Mouse (Mus musculus) heart, embryonic 14.5 days (tissue): ENCODE measurements around the gene Celf2. TPM values are rescaled to one million over a fixed set of nuclear protein-coding genes. Genes with fewer than 3 reads are reported as not detected.

Source experiments
- ATAC-seq: fragments of 200-750 bp; cut with Nextera tagmentation; 2 replicates; pipeline ENCODE4 v1.8.0; 2017; ENCODE audit warnings: low read depth, moderate TSS enrichment; ENCODE audit not compliant: insufficient number of reproducible peaks, insufficient read depth, low FRiP score
- H3K27ac ChIP-seq, 2 experiments: fragments of 200-500 bp in 1 of 2; fragments of 300-500 bp in 1 of 2; sonication (generic) in 1 of 2; replicated peaks in 1 of 2; 2 replicates each; pipeline ENCODE4 v1.5.1; 2012 to 2014; ENCODE audit warnings: low read depth in 2 of 2, low read length in 2 of 2, control low read depth in 1 of 2, mild to moderate bottlenecking in 1 of 2, mixed read lengths in 1 of 2; ENCODE audit not compliant: control insufficient read depth in 1 of 2, insufficient read depth in 1 of 2
- H3K27me3 ChIP-seq: fragments of 300-500 bp; sonication (generic); 2 replicates; pipeline ENCODE4 v1.6.1; 2014; ENCODE audit warnings: mild to moderate bottlenecking, low read length, control low read depth; ENCODE audit not compliant: control insufficient read depth, insufficient read depth
- H3K36me3 ChIP-seq: fragments of 300-500 bp; sonication (generic); 2 replicates; pipeline ENCODE4 v1.6.1; 2014; ENCODE audit warnings: mild to moderate bottlenecking, control low read depth, low read length, mixed read lengths; ENCODE audit not compliant: control insufficient read depth, insufficient read depth
- H3K4me1 ChIP-seq, 2 experiments: fragments of 200-500 bp in 1 of 2; fragments of 300-500 bp in 1 of 2; sonication (generic) in 1 of 2; 2 replicates each; pipeline ENCODE4 v1.6.1; 2012 to 2014; ENCODE audit warnings: low read length in 2 of 2, control low read depth in 1 of 2, mixed read lengths in 1 of 2; ENCODE audit not compliant: control insufficient read depth in 2 of 2, insufficient read depth in 2 of 2
- H3K4me2 ChIP-seq: fragments of 300-500 bp; sonication (generic); 2 replicates; pipeline ENCODE4 v1.6.1; 2014; ENCODE audit warnings: mild to moderate bottlenecking, low read length
- H3K4me3 ChIP-seq, 2 experiments: fragments of 200-500 bp in 1 of 2; fragments of 300-500 bp in 1 of 2; sonication (generic) in 1 of 2; 2 replicates each; pipeline ENCODE4 v1.5.1; 2012 to 2014; ENCODE audit warnings: low read length in 2 of 2, mild to moderate bottlenecking in 2 of 2, control low read depth in 1 of 2, low read depth in 1 of 2, moderate library complexity in 1 of 2; ENCODE audit not compliant: control insufficient read depth in 1 of 2, insufficient read depth in 1 of 2
- H3K9ac ChIP-seq: fragments of 300-500 bp; sonication (generic); 2 replicates; pipeline ENCODE4 v1.6.1; 2014; ENCODE audit warnings: mild to moderate bottlenecking, low read length
- H3K9me3 ChIP-seq: fragments of 300-500 bp; sonication (generic); 2 replicates; pipeline ENCODE4 v1.6.1; 2016; ENCODE audit warnings: low read length, control low read depth; ENCODE audit not compliant: control insufficient read depth
- WGBS: fragments of 180-500 bp; shearing (Covaris S2); extraction: QIAGEN DNeasy Blood & Tissue Kit; methylation state at CpG from one replicate; pipeline ENCODE4 v1.1.7; 2014; 5-methylcytosine and 5-hydroxymethylcytosine counted together
- polyA plus RNA-seq: library from polyadenylated mRNA; unstranded; fragments of >200 nt; fragmentation: Nextera tagmentation; extraction: Ambion mirVana; gene quantifications from 2 replicates; pipeline ENCODE4 v1.2.1, GENCODE M21; 2014

Celf2 gene
- polyA plus RNA-seq, 1 experiment from 2014 or later = 66.5 TPM

DNA sequence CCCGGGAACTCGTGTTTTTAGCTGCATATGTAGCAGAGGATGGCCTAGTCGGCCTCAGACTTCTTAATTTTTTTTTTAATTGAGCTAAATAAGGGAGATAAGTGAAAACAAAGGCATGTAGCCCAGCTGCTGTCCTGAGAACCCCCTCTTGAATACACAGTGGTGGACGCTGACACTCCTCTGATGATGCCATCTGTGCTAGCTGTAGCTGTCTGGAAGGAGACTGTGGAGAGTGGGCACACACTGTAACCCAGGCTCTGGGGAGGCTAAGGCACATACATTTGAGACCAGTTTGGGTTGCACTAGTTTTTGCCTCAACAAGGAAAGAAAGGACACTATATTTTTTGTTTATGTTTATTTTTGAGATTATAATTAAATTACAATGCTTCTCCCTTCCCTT, 849.5 kb downstream of the Celf2 start:
- no peak overlapping the region for H3K4me3 ChIP-seq
- H3K9me3 ChIP-seq = no peaks in the 10 kb centered on the region
- H3K4me2 ChIP-seq = no peak overlapping the region
- no peak for ATAC-seq
- no peaks in the 10 kb centered on the region for H3K27me3 ChIP-seq
- H3K27ac ChIP-seq = no peak overlapping the region
- H3K36me3 ChIP-seq = no peaks in the 10 kb centered on the region
- 81% methylated on average over 4 of the region's 4 CpGs for WGBS
- H3K4me1 ChIP-seq = peaks cover 0 to 14% of the 10 kb centered on the region in 2 experiments; a peak in 2 of 4 replicates
- H3K9ac ChIP-seq = no peak overlapping the region

- H3K4me3 ChIP-seq = no peak overlapping the region
- H3K4me2 ChIP-seq = no peak overlapping the region
- WGBS = 76% methylated on average over 6 of the region's 6 CpGs
- H3K9ac ChIP-seq = no peak overlapping the region
- peaks cover 0 to 14% of the 10 kb centered on the region in 2 experiments; a peak in 2 of 4 replicates for H3K4me1 ChIP-seq
- no peak for ATAC-seq
- H3K36me3 ChIP-seq = no peaks in the 10 kb centered on the region
- H3K27ac ChIP-seq = no peak overlapping the region
- H3K9me3 ChIP-seq = no peaks in the 10 kb centered on the region
- no peaks in the 10 kb centered on the region for H3K27me3 ChIP-seq
Measured at GRCm38 (mm10) chr2:6653719-6654118, 855.6 kb downstream of the Celf2 start.

DNA sequence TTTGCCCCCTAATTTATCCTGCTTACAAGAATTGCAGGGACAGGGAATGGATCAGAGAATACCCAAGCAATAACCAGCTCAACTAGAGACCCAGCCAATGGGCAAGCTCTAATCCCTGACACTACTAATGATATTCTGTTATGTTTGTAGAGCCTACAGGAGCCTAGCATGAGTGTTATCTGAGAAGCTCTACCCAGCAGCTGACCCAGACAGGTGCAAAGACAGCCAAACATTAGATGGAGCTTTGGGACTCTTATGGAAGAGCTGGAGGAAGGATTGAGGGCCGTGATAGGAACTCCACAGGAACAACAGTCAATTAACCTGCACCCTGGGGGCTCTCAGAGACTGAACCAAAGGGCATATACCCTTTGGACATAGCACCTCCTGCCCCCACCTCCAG, 857.7 kb downstream of the Celf2 start:
- H3K27me3 ChIP-seq = no peaks in the 10 kb centered on the region
- no peak overlapping the region for H3K4me3 ChIP-seq
- no peaks in the 10 kb centered on the region for H3K36me3 ChIP-seq
- H3K9me3 ChIP-seq = no peaks in the 10 kb centered on the region
- H3K9ac ChIP-seq = no peak overlapping the region
- 80% methylated on average over 1 of the region's 1 CpGs for WGBS
- no peak for ATAC-seq
- H3K4me2 ChIP-seq = no peak overlapping the region
- no peak overlapping the region for H3K27ac ChIP-seq
- peaks cover 0 to 14% of the 10 kb centered on the region in 2 experiments; a peak in 2 of 4 replicates for H3K4me1 ChIP-seq

- 83% methylated on average over 6 of the region's 6 CpGs for WGBS
- no peaks in the 10 kb centered on the region for H3K4me1 ChIP-seq
- H3K9ac ChIP-seq = no peak overlapping the region
- H3K27me3 ChIP-seq = no peaks in the 10 kb centered on the region
- no peaks in the 10 kb centered on the region for H3K36me3 ChIP-seq
- ATAC-seq = no peak
- H3K4me2 ChIP-seq = no peak overlapping the region
- no peak overlapping the region for H3K27ac ChIP-seq
- no peak overlapping the region for H3K4me3 ChIP-seq
- no peaks in the 10 kb centered on the region for H3K9me3 ChIP-seq
Measured at GRCm38 (mm10) chr2:6648877-6649276, 860.5 kb downstream of the Celf2 start.

DNA sequence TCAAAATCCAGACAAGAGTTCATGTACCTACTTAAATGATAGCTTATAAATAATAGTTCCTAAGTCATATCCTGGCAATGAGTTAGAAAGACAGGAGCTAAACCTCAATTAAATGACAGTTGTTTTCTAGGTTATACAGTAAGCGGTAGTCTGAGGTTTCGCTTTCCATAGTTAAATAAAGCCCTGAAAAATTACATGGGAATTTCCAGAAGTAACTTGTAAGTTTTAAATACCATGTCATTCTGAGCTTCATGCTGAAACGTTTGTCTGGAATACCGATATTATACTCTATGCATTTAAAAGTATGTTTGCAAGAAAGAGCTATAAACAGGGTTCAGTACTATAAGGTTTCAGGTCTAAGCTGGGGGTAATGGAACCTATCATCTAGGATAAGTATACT, 862.3 kb downstream of the Celf2 start:
- no peaks in the 10 kb centered on the region for H3K9me3 ChIP-seq
- no peak overlapping the region for H3K4me2 ChIP-seq
- H3K4me3 ChIP-seq = no peak overlapping the region
- H3K4me1 ChIP-seq = peaks cover 0 to 7% of the 10 kb centered on the region in 2 experiments; a peak in 1 of 4 replicates
- 93% methylated on average over 4 of the region's 4 CpGs for WGBS
- no peaks in the 10 kb centered on the region for H3K36me3 ChIP-seq
- no peak overlapping the region for H3K9ac ChIP-seq
- no peak for ATAC-seq
- no peak overlapping the region for H3K27ac ChIP-seq
- H3K27me3 ChIP-seq = no peaks in the 10 kb centered on the region

GRCm38 (mm10) chr2:6646325-6646724, 863.0 kb downstream of the Celf2 start:
- no peak for ATAC-seq
- H3K4me2 ChIP-seq = no peak overlapping the region

GRCm38 (mm10) chr2:6642222-6642850, 867.0 kb downstream of the Celf2 start:
- WGBS = 46% methylated on average over 3 of the region's 3 CpGs

More at GRCm38 (mm10) chr2:6646325-6646724, 863.0 kb downstream of the Celf2 start:
- H3K9me3 ChIP-seq = no peaks in the 10 kb centered on the region
- H3K9ac ChIP-seq = no peak overlapping the region
- H3K4me1 ChIP-seq = peaks cover 0 to 7% of the 10 kb centered on the region in 2 experiments; a peak in 1 of 4 replicates
- no peak overlapping the region for H3K27ac ChIP-seq
- no peaks in the 10 kb centered on the region for H3K36me3 ChIP-seq
- no peak overlapping the region for H3K4me3 ChIP-seq
- 85% methylated on average over 3 of the region's 3 CpGs for WGBS
- no peaks in the 10 kb centered on the region for H3K27me3 ChIP-seq

GRCm38 (mm10) chr2:6639370-6639769, 870.0 kb downstream of the Celf2 start:
- ATAC-seq = no peak
- H3K4me2 ChIP-seq = no peak overlapping the region
- no peaks in the 10 kb centered on the region for H3K27me3 ChIP-seq
- no peak overlapping the region for H3K9ac ChIP-seq
- no peak overlapping the region for H3K27ac ChIP-seq
- peaks cover 0 to 7% of the 10 kb centered on the region in 2 experiments; a peak in 1 of 4 replicates for H3K4me1 ChIP-seq
- WGBS = 82% methylated on average over 6 of the region's 6 CpGs
- H3K9me3 ChIP-seq = no peaks in the 10 kb centered on the region
- no peaks in the 10 kb centered on the region for H3K36me3 ChIP-seq
- H3K4me3 ChIP-seq = no peak overlapping the region

More at GRCm38 (mm10) chr2:6642222-6642850, 867.0 kb downstream of the Celf2 start:
- no peak overlapping the region for H3K27ac ChIP-seq
- H3K9ac ChIP-seq = no peak overlapping the region
- H3K4me2 ChIP-seq = no peak overlapping the region
- no peak overlapping the region for H3K4me3 ChIP-seq
- peaks cover 0 to 7% of the 10 kb centered on the region in 2 experiments; a peak in 1 of 4 replicates for H3K4me1 ChIP-seq
- H3K36me3 ChIP-seq = no peaks in the 10 kb centered on the region
- ATAC-seq = no peak
- H3K9me3 ChIP-seq = no peaks in the 10 kb centered on the region
- no peaks in the 10 kb centered on the region for H3K27me3 ChIP-seq
